Mouse (Mus musculus): Measurements from ENCODE around the gene St3gal5.
"Not testable (repeated sequence)": the region's sequence is repeated elsewhere in the genome, so short reads cannot be mapped to it uniquely, and the experiment has no call there.

St3gal5 gene

DNA sequence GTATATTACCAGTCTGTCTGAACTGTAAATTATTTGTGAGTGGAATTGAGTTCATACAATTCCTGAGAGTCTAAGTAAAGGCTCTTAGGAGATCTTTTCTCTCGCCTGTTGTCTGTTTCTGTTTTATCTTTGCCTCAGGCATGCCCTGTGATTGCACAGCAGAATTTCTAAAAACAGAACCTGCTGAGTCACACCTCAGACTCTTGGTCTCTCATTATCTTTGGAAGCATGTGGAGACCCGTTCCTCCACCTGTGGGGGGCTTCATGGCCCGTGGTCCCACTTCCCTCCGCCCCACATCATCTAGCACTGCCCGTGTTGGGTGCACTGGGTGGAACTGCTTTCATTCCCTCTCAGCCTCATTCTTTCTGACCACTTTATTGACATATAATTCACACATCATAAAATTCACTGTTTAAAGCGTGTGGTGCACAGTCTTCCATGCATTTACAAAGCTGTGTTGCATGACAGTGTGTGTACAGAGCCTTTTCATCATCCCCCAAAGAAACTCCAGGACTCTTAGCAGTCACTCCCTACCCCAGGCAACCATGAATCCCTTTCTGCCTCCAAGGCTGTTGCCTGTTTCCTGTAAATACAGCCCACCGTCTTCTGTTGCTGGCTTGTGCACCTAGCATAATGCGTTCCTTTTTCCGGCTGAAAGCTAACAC, 37.6 kb downstream of the St3gal5 start:
- DNase-seq (ENCODE audit: low spot score): no peak

DNA sequence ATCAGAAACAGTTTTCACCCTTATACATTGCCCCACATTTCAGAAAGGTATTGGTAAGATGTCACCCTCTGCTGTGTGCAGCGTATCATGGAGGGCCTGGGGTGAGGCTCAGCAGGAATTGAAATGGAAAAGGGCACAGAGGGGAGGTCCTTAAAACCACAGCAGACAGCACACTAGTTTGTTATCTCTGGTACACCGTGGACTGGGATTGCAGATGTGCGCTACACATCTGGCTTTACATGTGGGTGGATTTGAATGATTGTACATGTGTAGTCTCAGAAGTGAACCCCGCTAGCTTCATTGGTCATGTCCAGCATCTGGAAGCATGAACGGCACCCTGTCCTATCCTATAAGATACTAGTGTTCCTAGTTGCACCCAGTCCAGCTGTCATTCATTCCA, 38.6 kb downstream of the St3gal5 start:
- no peak for DNase-seq (ENCODE audit: low spot score)

- DNase-seq (ENCODE audit: low spot score): no peak
These were observed 39.2 kb downstream of the St3gal5 start for GRCm38 (mm10) chr6:72136543-72136942.

DNA sequence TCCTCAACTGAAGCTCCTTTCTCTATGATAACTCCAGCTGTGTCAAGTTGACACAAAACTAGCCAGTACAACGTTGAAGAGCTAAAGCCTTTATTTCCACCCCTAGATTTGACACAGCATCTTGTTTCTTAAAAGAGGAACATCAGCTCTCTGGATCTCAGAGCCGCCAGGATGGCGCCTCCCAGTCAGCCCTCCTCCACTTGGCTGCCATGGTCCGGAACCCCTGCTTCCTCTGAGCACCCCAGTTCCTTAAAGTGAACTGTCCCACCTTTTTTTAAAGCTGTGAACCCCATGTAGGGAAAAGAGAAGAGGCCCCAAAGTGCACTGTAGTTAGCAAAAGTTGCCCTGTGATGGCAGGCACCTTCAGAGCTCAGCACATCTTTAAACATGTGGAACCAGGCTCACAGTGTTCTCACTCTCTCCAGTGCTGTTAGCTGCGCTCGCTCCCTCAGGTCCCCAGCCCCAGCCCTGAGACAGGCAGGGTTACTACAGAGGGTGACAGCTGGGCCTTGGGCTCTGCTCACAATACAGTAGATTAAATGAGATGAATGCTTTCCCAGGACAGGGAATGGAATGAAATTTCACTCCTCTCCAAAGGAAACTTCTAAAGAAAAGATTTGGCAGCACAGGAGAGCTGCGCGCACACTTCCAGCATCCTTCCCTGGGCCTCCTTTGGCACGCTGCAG, 42.3 kb downstream of the St3gal5 start:
- DNase-seq (ENCODE audit: low spot score): no peak

- DNase-seq (ENCODE audit: low spot score): no peak
These were observed 43.0 kb downstream of the St3gal5 start for GRCm38 (mm10) chr6:72140371-72140770.

DNA sequence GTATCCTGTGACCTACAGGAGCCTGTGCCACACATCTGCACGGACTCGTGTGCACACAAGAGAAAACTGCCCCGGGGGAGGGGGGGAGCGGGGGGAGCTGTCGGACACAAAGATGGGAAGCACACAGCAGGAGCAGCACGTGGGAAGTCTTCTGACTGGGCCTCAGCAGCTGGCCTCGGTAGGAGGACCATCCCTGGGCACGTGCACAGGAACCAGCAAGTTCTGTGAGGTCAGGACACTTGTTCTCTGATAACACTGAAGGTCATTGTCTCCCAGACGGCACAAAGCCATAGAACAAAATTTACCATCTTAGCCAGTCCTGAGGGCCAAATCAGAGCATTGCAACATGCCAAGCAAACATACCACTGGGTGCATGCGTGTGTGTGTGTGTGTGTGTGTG, 43.8 kb downstream of the St3gal5 start:
- DNase-seq (ENCODE audit: low spot score): no peak

DNA sequence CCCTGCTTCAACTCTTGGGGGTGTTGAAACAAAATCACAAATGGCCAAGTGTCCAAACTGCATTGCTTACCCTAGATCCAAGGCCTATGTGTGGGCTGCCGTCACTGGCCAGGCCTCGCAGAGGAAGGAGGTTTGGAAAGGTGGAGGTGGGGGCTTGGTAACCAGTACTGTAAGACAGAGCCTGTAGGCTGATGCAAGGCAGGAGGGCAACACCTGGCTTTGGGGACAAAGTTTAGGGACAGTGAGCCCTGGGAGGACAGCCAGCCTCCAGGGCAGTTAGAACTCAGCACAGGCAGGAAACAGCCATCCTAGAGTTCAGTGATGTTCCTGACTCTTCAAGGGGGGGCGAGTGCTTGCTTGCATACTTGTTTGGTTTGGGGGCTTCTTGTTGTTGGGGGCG, 45.2 kb downstream of the St3gal5 start:
- DNase-seq (ENCODE audit: low spot score): no peak

DNA sequence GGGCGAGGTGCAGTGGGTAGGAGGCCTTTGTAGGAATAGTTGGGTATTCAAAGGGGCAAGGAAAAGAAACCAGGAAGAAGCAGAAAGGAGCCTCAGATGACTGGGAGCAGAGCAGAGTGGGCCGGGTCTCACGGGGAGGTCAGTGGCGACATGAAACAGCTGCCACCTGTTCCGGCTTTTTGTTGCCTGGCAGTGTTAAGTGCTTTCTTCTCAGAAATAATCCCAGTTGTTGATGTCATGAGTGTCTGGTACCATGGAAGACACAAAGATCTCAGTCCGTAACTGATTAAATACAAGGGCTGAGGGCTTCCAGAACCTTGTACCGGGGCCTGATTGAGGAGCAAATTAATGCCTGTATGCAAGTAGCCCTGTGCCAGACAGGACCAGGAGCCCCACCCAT, 47.0 kb downstream of the St3gal5 start:
- no peak for DNase-seq (ENCODE audit: low spot score)

DNA sequence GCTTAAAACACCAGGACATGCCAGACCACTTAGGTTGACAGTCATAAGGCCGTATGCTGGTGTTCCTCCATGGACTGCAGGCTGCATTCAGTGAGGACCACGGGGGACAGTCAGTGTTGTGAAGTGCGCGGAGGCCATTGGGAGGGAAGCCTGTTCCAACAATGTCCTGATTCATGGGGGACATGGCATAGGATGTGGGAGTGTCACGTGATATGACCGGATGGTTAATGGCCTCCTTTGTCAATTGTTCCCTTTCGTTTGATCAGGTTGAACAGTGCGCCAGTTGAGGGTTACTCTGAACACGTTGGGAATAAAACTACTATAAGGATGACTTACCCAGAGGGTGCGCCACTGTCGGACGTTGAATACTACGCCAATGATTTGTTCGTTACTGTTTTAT, 49.4 kb downstream of the St3gal5 start:
- no peak for DNase-seq (ENCODE audit: low spot score)

GRCm38 (mm10) chr6:72148721-72149120, 51.3 kb downstream of the St3gal5 start:
- no peak for DNase-seq (ENCODE audit: low spot score)

DNA sequence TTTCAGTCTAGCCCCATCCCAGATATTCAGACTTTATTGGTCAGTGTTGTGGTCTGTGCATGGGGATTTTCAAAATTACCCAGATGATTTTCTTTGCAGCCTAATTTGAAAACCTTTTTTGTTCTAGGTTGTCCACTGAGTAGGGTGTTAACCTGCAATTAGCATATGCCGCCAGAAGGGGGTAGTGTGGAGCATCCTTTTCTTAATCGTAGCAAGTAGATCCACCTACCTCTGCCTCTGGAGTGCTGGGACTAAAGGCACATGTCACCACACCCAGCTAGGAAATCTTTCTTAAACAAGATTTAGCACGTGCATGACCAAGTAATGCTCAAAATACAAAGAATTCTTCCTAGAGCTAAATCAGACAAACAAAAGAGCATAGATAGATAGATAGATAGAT, 52.4 kb downstream of the St3gal5 start:
- no peak for DNase-seq (ENCODE audit: low spot score)

GRCm38 (mm10) chr6:72152707-72153106, 55.3 kb downstream of the St3gal5 start:
- DNase-seq (ENCODE audit: low spot score): no peak

DNA sequence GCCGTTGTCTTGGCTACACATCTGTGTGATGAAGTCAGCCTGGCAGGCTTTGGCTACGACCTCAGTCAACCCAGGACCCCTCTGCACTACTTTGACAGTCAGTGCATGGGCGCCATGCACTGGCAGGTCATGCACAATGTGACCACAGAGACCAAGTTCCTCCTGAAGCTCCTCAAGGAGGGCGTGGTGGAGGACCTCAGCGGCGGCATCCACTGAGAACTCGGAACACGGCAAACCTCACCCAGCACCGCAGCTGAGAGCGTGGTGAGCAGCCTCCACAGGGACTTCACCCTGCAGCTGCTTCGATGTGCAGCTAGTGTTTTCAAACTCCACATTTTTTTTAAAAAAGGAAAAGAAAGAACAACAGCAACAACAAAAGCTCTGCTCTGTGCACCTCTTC, 56.1 kb downstream of the St3gal5 start:
- no peak for DNase-seq (ENCODE audit: low spot score)

GRCm38 (mm10) chr6:72154008-72154407, 56.6 kb downstream of the St3gal5 start:
- not testable (repeated sequence) for DNase-seq (ENCODE audit: low spot score)

GRCm38 (mm10) chr6:72154938-72155531, 57.6 kb downstream of the St3gal5 start:
- no peak for DNase-seq (ENCODE audit: low spot score)

DNA sequence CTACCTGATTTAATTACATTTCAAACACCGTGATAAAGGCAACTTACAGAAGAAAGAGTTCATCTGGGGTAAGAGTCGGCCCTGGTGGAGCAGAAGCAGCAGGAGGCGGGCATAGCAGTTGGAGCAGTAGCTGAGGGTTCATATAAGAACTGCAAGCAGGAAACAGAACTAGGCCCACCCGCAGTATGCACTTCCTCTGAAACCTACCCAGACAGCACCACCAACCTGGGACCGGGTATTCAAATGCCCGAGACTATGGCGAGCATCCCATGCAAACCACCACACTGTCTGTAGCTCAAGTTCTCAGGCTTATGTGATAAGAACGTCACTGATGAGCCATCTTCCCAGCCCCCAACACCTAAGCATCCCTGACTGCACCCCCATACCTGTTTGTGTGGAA, 58.3 kb downstream of the St3gal5 start:
- DNase-seq (ENCODE audit: low spot score): no peak

GRCm38 (mm10) chr6:72158966-72159764, 61.8 kb downstream of the St3gal5 start:
- DNase-seq (ENCODE audit: low spot score): no peak

GRCm38 (mm10) chr6:72159861-72160395, 62.5 kb downstream of the St3gal5 start:
- DNase-seq (ENCODE audit: low spot score): no peak

GRCm38 (mm10) chr6:72160991-72161390, 63.6 kb downstream of the St3gal5 start:
- no peak for DNase-seq (ENCODE audit: low spot score)

GRCm38 (mm10) chr6:72161751-72162150, 64.4 kb downstream of the St3gal5 start:
- DNase-seq (ENCODE audit: low spot score): no peak

GRCm38 (mm10) chr6:72162155-72162890, 64.9 kb downstream of the St3gal5 start:
- no peak for DNase-seq (ENCODE audit: low spot score)

Measured in retina, embryonic 14.5 days (tissue).